Mouse (Mus musculus) ES-E14 (cell line): Measurements from ENCODE around the gene Nos1.

Experiments used
- CHD2 ChIP-seq: IDR thresholded peaks from 2 replicates; pipeline ENCODE4 v1.6.1; 2014; ENCODE audit warnings: mild to moderate bottlenecking, low read depth, low read length, inconsistent platforms
- MAFK ChIP-seq: IDR thresholded peaks from 2 replicates; pipeline ENCODE4 v1.6.1; 2014; ENCODE audit warnings: mild to moderate bottlenecking, low read depth, low read length, inconsistent platforms; ENCODE audit not compliant: insufficient read depth
- ZC3H11A ChIP-seq: IDR thresholded peaks from 2 replicates; pipeline ENCODE4 v1.6.1; 2012; ENCODE audit warnings: low read depth, mild to moderate bottlenecking, inconsistent platforms, low read length, borderline replicate concordance
- ZNF384 ChIP-seq: IDR thresholded peaks from 2 replicates; pipeline ENCODE4 v1.6.1; 2012; ENCODE audit warnings: low read depth, low read length, inconsistent platforms

- TF ChIP-seq CHD2 (no peak), MAFK (no peak), ZNF384 (no peak), ZC3H11A (no peak)
These were observed 223.8 kb downstream of the Nos1 start for GRCm38 (mm10) chr5:118004619-118005018.
